Comparison of ENCODE assay signal across 24 mouse cellular contexts in the genomic region with DNA sequence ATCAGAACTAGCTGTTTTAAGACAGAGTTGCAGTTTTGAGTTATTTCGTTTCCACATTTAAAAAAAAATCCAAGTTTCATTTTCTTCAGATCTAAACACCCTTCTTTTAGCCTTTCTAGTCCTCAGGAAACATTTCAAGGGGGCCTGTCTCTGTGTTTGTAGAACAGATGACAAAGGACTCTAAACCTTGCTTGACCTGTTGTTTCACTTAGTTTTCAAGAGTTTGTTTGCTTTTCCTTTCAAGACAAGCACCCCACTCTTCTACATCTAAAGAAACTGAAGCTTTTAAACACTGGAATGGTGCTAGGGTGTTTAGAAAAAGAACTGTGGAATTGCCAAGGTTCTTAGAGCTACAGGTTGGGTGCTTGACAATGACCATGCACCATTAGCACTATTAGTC.
"Had no signal": no experiment of that assay in that cellular context is flagged by ENCODE, and none has a peak within 500 bp of the region (broad histone marks: within the 10 kb centered on the region; RNA-seq: fewer than 3 reads in every experiment).

No protein-coding gene starts in this region.

- H3K4me3 ChIP-seq: gastrocnemius, adult 2 months; heart, embryonic 10.5 days; heart, embryonic 12.5 days; hindbrain, embryonic 10.5 days; hindbrain, embryonic 12.5 days; intestine, embryonic 15.5 days; layer of hippocampus, adult 2 months; left cerebral cortex, adult 2 months; limb, embryonic 10.5 days; limb, embryonic 12.5 days had no signal

- H3K27ac ChIP-seq: gastrocnemius, adult 2 months; heart, embryonic 10.5 days; hindbrain, embryonic 10.5 days; hindbrain, embryonic 12.5 days; hindbrain, embryonic 14.5 days; intestine, embryonic 15.5 days; layer of hippocampus, adult 2 months; left cerebral cortex, adult 2 months; limb, embryonic 10.5 days; limb, embryonic 12.5 days had no signal

- ATAC-seq: hindbrain, embryonic 16.5 days; inflammation-experienced regulatory T-cells, adult 6 months; intestine, embryonic 15.5 days; intestine, postnatal 0 days had no signal

- H3K9ac ChIP-seq: heart, embryonic 12.5 days; hindbrain, embryonic 12.5 days; hindbrain, embryonic 14.5 days; intestine, embryonic 15.5 days; limb, embryonic 12.5 days had no signal

- H3K36me3 ChIP-seq: heart, embryonic 10.5 days; heart, embryonic 12.5 days; hindbrain, embryonic 10.5 days; hindbrain, embryonic 12.5 days; intestine, embryonic 15.5 days; limb, embryonic 10.5 days; limb, embryonic 12.5 days had no signal

- H3K4me2 ChIP-seq: heart, embryonic 12.5 days; hindbrain, embryonic 12.5 days; hindbrain, embryonic 14.5 days; intestine, embryonic 15.5 days; limb, embryonic 12.5 days had no signal

- H3K9me3 ChIP-seq: heart, embryonic 10.5 days; hindbrain, embryonic 12.5 days; intestine, embryonic 15.5 days; limb, embryonic 10.5 days had no signal

- H3K4me1 ChIP-seq: heart, embryonic 10.5 days; heart, embryonic 12.5 days; hindbrain, embryonic 10.5 days; hindbrain, embryonic 12.5 days; intestine, embryonic 15.5 days; limb, embryonic 10.5 days; limb, embryonic 12.5 days had no signal

- H3K27me3 ChIP-seq: heart, embryonic 12.5 days; hindbrain, embryonic 12.5 days; intestine, embryonic 15.5 days; limb, embryonic 12.5 days had no signal

- DNase-seq: gastrocnemius, adult 2 months; gastrocnemius, postnatal 10 days; gastrocnemius, postnatal 25 days; heart, adult 18-20 months; heart, postnatal 10 days; heart, postnatal 4 days; kidney, adult 18-20 months; kidney, adult 8-10 months; kidney, postnatal 10 days; kidney, postnatal 25 days; kidney, postnatal 4 days had no signal
